Mouse (Mus musculus): ENCODE results near the gene Aco2. TPM values are rescaled to one million over a fixed set of nuclear protein-coding genes. Genes with fewer than 3 reads are reported as not detected.
"Not testable (repeated sequence)": the region's sequence is repeated elsewhere in the genome, so short reads cannot be mapped to it uniquely, and the experiment has no call there.

The Aco2 gene
- total RNA-seq, 4 experiments from 2014 or later, result 2,119 to 2,448 (median 2,260) TPM

GRCm38 (mm10) chr15:81879531-81880401 lies 7.7 kb downstream of the Aco2 start:
- DNase-seq (ENCODE audit: low spot score), result no peak

GRCm38 (mm10) chr15:81882348-81882747 lies 10.2 kb downstream of the Aco2 start:
- no peak for DNase-seq (ENCODE audit: low spot score)

GRCm38 (mm10) chr15:81885418-81885934 lies 13.4 kb downstream of the Aco2 start:
- no peak for DNase-seq (ENCODE audit: low spot score)

- no peak for DNase-seq (ENCODE audit: low spot score)
Measured at GRCm38 (mm10) chr15:81886795-81887550, 14.9 kb downstream of the Aco2 start.

GRCm38 (mm10) chr15:81889175-81889574 lies 17.1 kb downstream of the Aco2 start:
- DNase-seq (ENCODE audit: low spot score), result peak; percentile 28

GRCm38 (mm10) chr15:81891140-81891802 lies 19.2 kb downstream of the Aco2 start:
- no peak for DNase-seq (ENCODE audit: low spot score)

GRCm38 (mm10) chr15:81891822-81892580 lies 19.9 kb downstream of the Aco2 start:
- DNase-seq (ENCODE audit: low spot score), result no peak

- DNase-seq (ENCODE audit: low spot score), result no peak
Measured at GRCm38 (mm10) chr15:81894002-81894401, 21.9 kb downstream of the Aco2 start.

- no peak for DNase-seq (ENCODE audit: low spot score)
Measured at GRCm38 (mm10) chr15:81896407-81896806, 24.3 kb downstream of the Aco2 start.

- DNase-seq (ENCODE audit: low spot score), result no peak
Measured at GRCm38 (mm10) chr15:81897607-81898285, 25.6 kb downstream of the Aco2 start.

- DNase-seq (ENCODE audit: low spot score), result no peak
Measured at GRCm38 (mm10) chr15:81898751-81899150, 26.6 kb downstream of the Aco2 start.

GRCm38 (mm10) chr15:81904939-81905338 lies 32.8 kb downstream of the Aco2 start:
- DNase-seq (ENCODE audit: low spot score), result peak; percentile 38

- no peak for DNase-seq (ENCODE audit: low spot score)
Measured at GRCm38 (mm10) chr15:81907953-81908352, 35.8 kb downstream of the Aco2 start.

- not testable (repeated sequence) for DNase-seq (ENCODE audit: low spot score)
Measured at GRCm38 (mm10) chr15:81908767-81909166, 36.7 kb downstream of the Aco2 start.

- DNase-seq (ENCODE audit: low spot score), result no peak
Measured at GRCm38 (mm10) chr15:81912498-81912897, 40.4 kb downstream of the Aco2 start.

GRCm38 (mm10) chr15:81914668-81915067 lies 42.6 kb downstream of the Aco2 start:
- DNase-seq (ENCODE audit: low spot score), result no peak

GRCm38 (mm10) chr15:81915663-81916062 lies 43.6 kb downstream of the Aco2 start:
- DNase-seq (ENCODE audit: low spot score), result no peak

- DNase-seq (ENCODE audit: low spot score), result no peak
Measured at GRCm38 (mm10) chr15:81917201-81917600, 45.1 kb downstream of the Aco2 start.

GRCm38 (mm10) chr15:81917621-81918463 lies 45.7 kb downstream of the Aco2 start:
- peak; percentile 60 for DNase-seq (ENCODE audit: low spot score)

- no peak for DNase-seq (ENCODE audit: low spot score)
Measured at GRCm38 (mm10) chr15:81919062-81919461, 47.0 kb downstream of the Aco2 start.

Data from heart, adult 8-10 months (tissue).